Mouse (Mus musculus): ENCODE results near the gene Dip2c. TPM values are rescaled to one million over a fixed set of nuclear protein-coding genes. Genes with fewer than 3 reads are reported as not detected.

Dip2c gene
- polyA plus RNA-seq, 1 experiment = 8.4 TPM

DNA sequence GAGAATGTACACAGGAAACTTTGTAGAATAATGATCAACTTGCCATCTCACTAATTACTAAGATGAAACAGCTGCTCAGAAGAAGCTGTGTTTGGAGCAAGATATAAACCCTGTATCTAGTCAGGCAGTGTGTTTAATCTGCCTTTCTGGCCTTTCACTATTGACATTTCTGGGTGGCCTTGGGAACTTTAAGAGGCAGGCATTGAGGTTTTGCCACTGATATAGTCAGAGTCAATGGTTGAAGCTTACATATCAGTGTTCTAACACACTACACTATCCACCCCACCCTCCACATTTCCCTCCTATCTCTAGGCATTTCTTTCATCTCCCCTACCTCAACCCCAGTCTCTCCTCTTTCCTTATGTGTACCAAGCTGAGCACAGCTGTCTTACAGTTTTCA, 149.9 kb downstream of the Dip2c start:
- TF ChIP-seq CTCF (IDR thresholded peaks at IDR 0.05; ENCODE audit: low read depth, low read length) = no peak
- no peak for TF ChIP-seq EP300 (IDR thresholded peaks at IDR 0.05; ENCODE audit: insufficient read depth, low read depth, low read length)
- no peak for TF ChIP-seq POLR2A (IDR thresholded peaks at IDR 0.05; ENCODE audit: insufficient read depth, low read length)
- H3K4me1 ChIP-seq (ENCODE audit: control insufficient read depth, insufficient read depth, low read length) = no peaks in the 10 kb centered on the region
- H3K27ac ChIP-seq (ENCODE audit: insufficient read depth, low read length) = no peak overlapping the region
- H3K36me3 ChIP-seq (ENCODE audit: control insufficient read depth, insufficient read depth, low read length, poor library complexity, severe bottlenecking) = no peaks in the 10 kb centered on the region
- H3K9me3 ChIP-seq (replicated peaks; ENCODE audit: control insufficient read depth, insufficient read depth, low read length, poor library complexity, severe bottlenecking) = peaks cover 3% of the 10 kb centered on the region
- no peak overlapping the region for H3K9ac ChIP-seq (ENCODE audit: low read depth, poor library complexity, severe bottlenecking)
- H3K4me3 ChIP-seq (ENCODE audit: low read depth, low read length) = no peak overlapping the region
- no peaks in the 10 kb centered on the region for H3K27me3 ChIP-seq (ENCODE audit: control insufficient read depth, insufficient read depth, low read length, poor library complexity, severe bottlenecking)

DNA sequence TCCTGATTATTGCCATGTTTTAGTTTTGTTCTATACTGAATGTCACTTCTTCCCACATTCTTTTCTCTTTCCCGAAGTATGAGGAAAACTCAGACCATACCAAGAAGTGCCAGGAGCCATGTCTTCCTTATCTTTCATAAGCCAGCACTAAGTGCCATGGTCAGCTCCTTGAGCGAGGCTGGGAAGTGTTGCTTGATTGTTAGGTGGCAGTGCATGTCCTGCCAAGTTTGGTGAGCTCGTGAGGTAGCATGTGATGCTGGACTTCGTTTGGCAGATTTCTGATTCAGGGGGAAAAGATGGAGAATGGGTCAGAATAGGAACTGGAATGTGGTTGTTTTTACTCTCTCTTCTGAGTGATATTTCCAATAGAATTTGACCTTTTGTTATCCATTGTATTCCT, 150.5 kb downstream of the Dip2c start:
- TF ChIP-seq CTCF (IDR thresholded peaks at IDR 0.05; ENCODE audit: low read depth, low read length) = no peak
- TF ChIP-seq POLR2A (IDR thresholded peaks at IDR 0.05; ENCODE audit: insufficient read depth, low read length) = no peak
- TF ChIP-seq EP300 (IDR thresholded peaks at IDR 0.05; ENCODE audit: insufficient read depth, low read depth, low read length) = no peak
- H3K27me3 ChIP-seq (ENCODE audit: control insufficient read depth, insufficient read depth, low read length, poor library complexity, severe bottlenecking) = no peaks in the 10 kb centered on the region

DNA sequence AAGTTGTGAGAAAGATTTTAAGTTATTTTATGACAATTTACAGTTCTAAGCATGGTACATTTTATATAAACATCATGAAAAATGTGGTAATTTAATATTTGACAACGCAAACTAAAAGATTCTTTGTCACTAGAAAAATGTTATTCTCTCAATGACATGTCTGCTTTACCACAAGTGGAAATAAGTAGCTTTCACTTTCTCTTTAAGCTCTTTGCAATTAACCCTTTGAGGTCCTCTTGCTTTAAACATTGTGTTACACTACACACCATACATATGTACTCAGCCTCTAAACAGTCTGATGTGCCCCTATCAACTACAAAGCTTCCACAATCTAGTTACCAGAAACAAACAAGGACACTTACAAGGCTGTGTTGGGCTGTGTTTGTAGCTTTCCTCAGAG, 153.6 kb downstream of the Dip2c start:
- Histone ChIP-seq H3K27ac (ENCODE audit: insufficient read depth, low read length) (no peak overlapping the region), H3K9ac (ENCODE audit: low read depth, poor library complexity, severe bottlenecking) (no peak overlapping the region), H3K4me1 (ENCODE audit: control insufficient read depth, insufficient read depth, low read length) (no peaks in the 10 kb centered on the region), H3K9me3 (replicated peaks; ENCODE audit: control insufficient read depth, insufficient read depth, low read length, poor library complexity, severe bottlenecking) (peaks cover 5% of the 10 kb centered on the region), H3K4me3 (ENCODE audit: low read depth, low read length) (no peak overlapping the region), H3K36me3 (ENCODE audit: control insufficient read depth, insufficient read depth, low read length, poor library complexity, severe bottlenecking) (no peaks in the 10 kb centered on the region), H3K27me3 (ENCODE audit: control insufficient read depth, insufficient read depth, low read length, poor library complexity, severe bottlenecking) (no peaks in the 10 kb centered on the region)
- TF ChIP-seq POLR2A (IDR thresholded peaks at IDR 0.05; ENCODE audit: insufficient read depth, low read length) (no peak), EP300 (IDR thresholded peaks at IDR 0.05; ENCODE audit: insufficient read depth, low read depth, low read length) (no peak), CTCF (IDR thresholded peaks at IDR 0.05; ENCODE audit: low read depth, low read length) (no peak)

More for the DNA sequence above, 150.5 kb downstream of the Dip2c start:
- Histone ChIP-seq H3K4me1 (ENCODE audit: control insufficient read depth, insufficient read depth, low read length) (no peaks in the 10 kb centered on the region), H3K27ac (ENCODE audit: insufficient read depth, low read length) (no peak overlapping the region), H3K4me3 (ENCODE audit: low read depth, low read length) (no peak overlapping the region), H3K9me3 (replicated peaks; ENCODE audit: control insufficient read depth, insufficient read depth, low read length, poor library complexity, severe bottlenecking) (peaks cover 5% of the 10 kb centered on the region), H3K9ac (ENCODE audit: low read depth, poor library complexity, severe bottlenecking) (no peak overlapping the region), H3K36me3 (ENCODE audit: control insufficient read depth, insufficient read depth, low read length, poor library complexity, severe bottlenecking) (no peaks in the 10 kb centered on the region)

DNA sequence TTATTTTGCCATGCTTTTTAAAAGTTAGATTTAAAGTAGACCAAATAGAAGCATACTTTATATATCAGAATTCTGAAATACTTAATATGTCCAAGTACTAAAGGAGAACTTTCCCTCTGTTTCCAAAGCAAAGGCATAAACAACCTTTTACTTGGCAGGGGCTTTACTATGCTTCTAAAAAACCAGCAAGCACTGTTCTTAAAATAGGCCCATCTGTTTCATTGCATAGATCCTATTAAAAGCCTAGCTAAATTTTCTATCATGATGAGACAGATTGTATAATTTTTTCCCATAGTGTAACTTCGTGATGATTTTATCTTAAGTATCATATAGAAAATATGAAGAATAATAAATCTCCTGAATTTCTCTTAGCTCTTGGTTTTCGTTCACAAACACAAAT, 154.4 kb downstream of the Dip2c start:
- TF ChIP-seq POLR2A (IDR thresholded peaks at IDR 0.05; ENCODE audit: insufficient read depth, low read length) (no peak), EP300 (IDR thresholded peaks at IDR 0.05; ENCODE audit: insufficient read depth, low read depth, low read length) (no peak), CTCF (IDR thresholded peaks at IDR 0.05; ENCODE audit: low read depth, low read length) (no peak)
- Histone ChIP-seq H3K36me3 (ENCODE audit: control insufficient read depth, insufficient read depth, low read length, poor library complexity, severe bottlenecking) (no peaks in the 10 kb centered on the region), H3K4me3 (ENCODE audit: low read depth, low read length) (no peak overlapping the region), H3K9ac (ENCODE audit: low read depth, poor library complexity, severe bottlenecking) (no peak overlapping the region), H3K9me3 (replicated peaks; ENCODE audit: control insufficient read depth, insufficient read depth, low read length, poor library complexity, severe bottlenecking) (peaks cover 5% of the 10 kb centered on the region), H3K27me3 (ENCODE audit: control insufficient read depth, insufficient read depth, low read length, poor library complexity, severe bottlenecking) (no peaks in the 10 kb centered on the region), H3K4me1 (ENCODE audit: control insufficient read depth, insufficient read depth, low read length) (no peaks in the 10 kb centered on the region), H3K27ac (ENCODE audit: insufficient read depth, low read length) (no peak overlapping the region)

DNA sequence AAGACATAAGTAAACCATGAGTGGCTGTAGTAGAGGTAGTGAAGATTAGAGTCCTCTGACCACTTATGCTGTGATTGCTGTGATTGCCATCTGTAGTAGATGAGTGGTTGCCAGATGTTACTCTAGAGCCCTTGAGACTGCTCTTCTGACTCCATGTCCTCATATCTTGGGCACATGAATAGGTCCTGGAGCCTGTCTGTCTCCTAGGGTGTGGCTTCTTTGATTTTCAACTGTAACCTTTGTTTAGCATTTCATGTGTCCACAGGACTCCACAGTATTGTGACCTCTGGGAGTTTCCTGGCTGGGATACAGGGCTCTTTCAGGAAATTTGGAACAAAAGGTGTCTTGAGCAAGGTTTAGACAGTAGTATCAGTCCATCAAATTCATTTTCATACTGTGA, 155.1 kb downstream of the Dip2c start:
- Histone ChIP-seq H3K27me3 (ENCODE audit: control insufficient read depth, insufficient read depth, low read length, poor library complexity, severe bottlenecking) (no peaks in the 10 kb centered on the region), H3K36me3 (ENCODE audit: control insufficient read depth, insufficient read depth, low read length, poor library complexity, severe bottlenecking) (no peaks in the 10 kb centered on the region), H3K27ac (ENCODE audit: insufficient read depth, low read length) (no peak overlapping the region), H3K4me3 (ENCODE audit: low read depth, low read length) (no peak overlapping the region), H3K9ac (ENCODE audit: low read depth, poor library complexity, severe bottlenecking) (no peak overlapping the region), H3K9me3 (replicated peaks; ENCODE audit: control insufficient read depth, insufficient read depth, low read length, poor library complexity, severe bottlenecking) (peaks cover 5% of the 10 kb centered on the region), H3K4me1 (ENCODE audit: control insufficient read depth, insufficient read depth, low read length) (no peaks in the 10 kb centered on the region)
- TF ChIP-seq EP300 (IDR thresholded peaks at IDR 0.05; ENCODE audit: insufficient read depth, low read depth, low read length) = no peak
- no peak for TF ChIP-seq CTCF (IDR thresholded peaks at IDR 0.05; ENCODE audit: low read depth, low read length)

DNA sequence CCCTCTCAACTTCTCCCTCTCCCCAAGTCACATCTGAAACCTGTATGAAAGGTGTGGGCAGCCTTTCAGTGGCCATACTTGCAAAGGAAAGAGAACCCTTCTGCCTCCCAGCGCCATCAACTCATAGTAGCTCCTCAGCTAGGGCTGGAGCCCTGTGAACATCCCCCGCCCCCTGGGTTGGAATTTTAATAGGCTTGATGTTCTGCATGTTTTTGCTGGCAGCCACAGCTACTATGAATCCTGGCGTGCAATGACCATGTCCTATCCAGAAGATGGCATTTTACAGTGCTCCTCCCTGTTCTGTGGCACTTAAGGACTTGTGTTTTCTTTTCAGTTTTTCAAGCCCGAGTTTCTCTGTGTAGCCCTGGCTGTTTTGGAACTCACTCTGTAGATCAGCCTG, 166.7 kb downstream of the Dip2c start:
- 0 out of 2 replicates have a peak, but pooled peaks cover 6% of the 10 kb centered on the region for H3K9me3 ChIP-seq (replicated peaks; ENCODE audit: control insufficient read depth, insufficient read depth, low read length, poor library complexity, severe bottlenecking)
- H3K4me3 ChIP-seq (ENCODE audit: low read depth, low read length) = no peak overlapping the region
- no peak overlapping the region for H3K9ac ChIP-seq (ENCODE audit: low read depth, poor library complexity, severe bottlenecking)
- TF ChIP-seq CTCF (IDR thresholded peaks at IDR 0.05; ENCODE audit: low read depth, low read length) = no peak
- no peak overlapping the region for H3K27ac ChIP-seq (ENCODE audit: insufficient read depth, low read length)
- H3K4me1 ChIP-seq (ENCODE audit: control insufficient read depth, insufficient read depth, low read length) = no peaks in the 10 kb centered on the region
- H3K36me3 ChIP-seq (ENCODE audit: control insufficient read depth, insufficient read depth, low read length, poor library complexity, severe bottlenecking) = no peaks in the 10 kb centered on the region
- H3K27me3 ChIP-seq (ENCODE audit: control insufficient read depth, insufficient read depth, low read length, poor library complexity, severe bottlenecking) = no peaks in the 10 kb centered on the region
